31 mouse cellular contexts compared by ENCODE assay signal in genomic region chr5:10054621-10055364, GRCm38 (mm10).
DNase-seq lines count a peak whose midpoint lies in the region; ATAC-seq and TF ChIP-seq lines count a peak whose summit lies in the region.
"Had no signal": no experiment of that assay in that cellular context is flagged by ENCODE, and none has a peak within 500 bp of the region (broad histone marks: within the 10 kb centered on the region; RNA-seq: fewer than 3 reads in every experiment).

No protein-coding gene starts in this region.

- peak; percentile 46; the same call in 1 of the 2 replicates for ATAC-seq in kidney, embryonic 14.5 days (ENCODE audit: low FRiP score, low TSS enrichment)
- ATAC-seq: forebrain, postnatal 0 days; hindbrain, embryonic 16.5 days; intestine, embryonic 15.5 days had no signal

- H3K4me3 ChIP-seq in kidney, embryonic 14.5 days (ENCODE audit: low read length) = no peak overlapping the region
- H3K4me3 ChIP-seq in CH12.LX (replicated peaks in 1 of 3; ENCODE audit: low read depth in 2 of 3, low read length in 2 of 3, poor library complexity in 1 of 3) = no peak overlapping the region
- H3K4me3 ChIP-seq: embryonic facial prominence, embryonic 12.5 days; forebrain, embryonic 10.5 days; intestine, embryonic 15.5 days; midbrain, embryonic 12.5 days; myocyte; neural tube, embryonic 12.5 days had no signal

- H3K9me3 ChIP-seq in kidney, embryonic 14.5 days (ENCODE audit: control insufficient read depth, low read length) = no peaks in the 10 kb centered on the region
- peaks cover 5% of the 10 kb centered on the region for H3K9me3 ChIP-seq in CH12.LX (replicated peaks; ENCODE audit: low read length)
- H3K9me3 ChIP-seq: embryonic facial prominence, embryonic 12.5 days; forebrain, embryonic 10.5 days; G1E; intestine, embryonic 15.5 days; midbrain, embryonic 12.5 days; neural tube, embryonic 12.5 days had no signal

- no peaks in the 10 kb centered on the region for H3K27me3 ChIP-seq in kidney, embryonic 14.5 days (ENCODE audit: control insufficient read depth, insufficient read depth, low read length)
- no peaks in the 10 kb centered on the region for H3K27me3 ChIP-seq in CH12.LX (replicated peaks)
- H3K27me3 ChIP-seq: embryonic facial prominence, embryonic 12.5 days; intestine, embryonic 15.5 days; midbrain, embryonic 12.5 days; neural tube, embryonic 12.5 days had no signal

- no peaks in the 10 kb centered on the region for H3K4me1 ChIP-seq in kidney, embryonic 14.5 days (ENCODE audit: control insufficient read depth, insufficient read depth, low read length)
- peaks cover 0 to 2% of the 10 kb centered on the region in 2 experiments; a peak in 1 of 4 replicates for H3K4me1 ChIP-seq in CH12.LX (ENCODE audit: control insufficient read depth in 1 of 2, insufficient read depth in 2 of 2)
- H3K4me1 ChIP-seq: embryonic facial prominence, embryonic 12.5 days; forebrain, embryonic 10.5 days; intestine, embryonic 15.5 days; midbrain, embryonic 12.5 days; neural tube, embryonic 12.5 days had no signal

- TF ChIP-seq EP300 in CH12.LX (IDR thresholded peaks at IDR 0.05; ENCODE audit: low read length) = peak; percentile 99

- H3K79me2 ChIP-seq in CH12.LX (replicated peaks; ENCODE audit: control insufficient read depth, extremely low read depth, insufficient read depth, poor library complexity, severe bottlenecking) = no peaks in the 10 kb centered on the region

- H3K27ac ChIP-seq in kidney, embryonic 14.5 days (ENCODE audit: low read depth, low read length) = no peak overlapping the region
- no peak overlapping the region for H3K27ac ChIP-seq in CH12.LX (ENCODE audit: insufficient read depth, low read depth)
- H3K27ac ChIP-seq: embryonic facial prominence, embryonic 12.5 days; forebrain, embryonic 10.5 days; intestine, embryonic 15.5 days; liver, embryonic 14.5 days; macrophage; midbrain, embryonic 12.5 days; neural tube, embryonic 12.5 days; stomach, postnatal 0 days had no signal

- DNase-seq in kidney, postnatal 14 days = no peak
- DNase-seq in A20 (ENCODE audit: low read depth, low spot score) (peak; percentile 63), CH12.LX (ENCODE audit: extremely low read depth) (peak; percentile 53)
- peak; percentile 18 for DNase-seq in mesoderm, embryonic 11.5 days (ENCODE audit: low read depth, low spot score)
- no peak for DNase-seq in adrenal gland, postnatal 10 days
- DNase-seq: adrenal gland, postnatal 14 days; cerebellum, adult 11-12 months; cerebellum, adult 9-11 months; forebrain, postnatal 0 days; gastrocnemius, postnatal 10 days; heart, postnatal 14 days; kidney, adult 2 months; kidney, postnatal 10 days; liver; lung, adult 2 months; lung, postnatal 10 days; right cerebral cortex, postnatal 4 days; thymus, adult 2 months; thymus, postnatal 4 days had no signal

- no peak for TF ChIP-seq POLR2A in CH12.LX (IDR thresholded peaks at IDR 0.05; ENCODE audit: low read depth, low read length)

- no peaks in the 10 kb centered on the region for H3K36me3 ChIP-seq in kidney, embryonic 14.5 days (ENCODE audit: control insufficient read depth, insufficient read depth, low read length)
- no peaks in the 10 kb centered on the region for H3K36me3 ChIP-seq in CH12.LX (replicated peaks in 1 of 2; ENCODE audit: control insufficient read depth in 1 of 2, insufficient read depth in 1 of 2, low read length in 1 of 2)
- H3K36me3 ChIP-seq: embryonic facial prominence, embryonic 12.5 days; forebrain, embryonic 10.5 days; G1E; intestine, embryonic 15.5 days; midbrain, embryonic 12.5 days; neural tube, embryonic 12.5 days had no signal

- 49% methylated on average over 3 of the region's 3 CpGs for WGBS in kidney, embryonic 14.5 days

- no peak overlapping the region for H3K4me2 ChIP-seq in kidney, embryonic 14.5 days (replicated peaks; ENCODE audit: low read depth, low read length)
- H3K4me2 ChIP-seq in CH12.LX (ENCODE audit: insufficient read depth, low read depth, poor library complexity, severe bottlenecking) = peak overlapping the region; percentile 21; the same call in 1 of the 2 replicates
- H3K4me2 ChIP-seq: embryonic facial prominence, embryonic 12.5 days; intestine, embryonic 15.5 days; midbrain, embryonic 12.5 days; neural tube, embryonic 12.5 days had no signal

- in situ Hi-C loops in CH12.LX (cut with MboI; ENCODE audit: low pct_ligation_motif_present, low pct_unique_long_range_greater_than_20kb, low sequenced_read_pairs) = no loop called here

- no peak overlapping the region for H3K9ac ChIP-seq in kidney, embryonic 14.5 days (ENCODE audit: low read depth, low read length)
- no peak overlapping the region for H3K9ac ChIP-seq in CH12.LX (ENCODE audit: insufficient read depth, low read depth)
- H3K9ac ChIP-seq: embryonic facial prominence, embryonic 12.5 days; forebrain, postnatal 0 days; intestine, embryonic 15.5 days; liver, embryonic 14.5 days; midbrain, embryonic 12.5 days; neural tube, embryonic 12.5 days had no signal

- no peak; the same call in 1 of the 2 replicates for TF ChIP-seq RAD21 in CH12.LX (IDR thresholded peaks at IDR 0.05; ENCODE audit: low read depth, low read length)

- dilution Hi-C loops in CH12.LX (cut with MboI; ENCODE audit: extremely low pct_ligation_motif_present, extremely low pct_unique_long_range_greater_than_20kb, low sequenced_read_pairs) = no loop called here

- TF ChIP-seq CTCF in CH12.LX (conservative IDR thresholded peaks at IDR 0.05 in 1 of 2, IDR thresholded peaks at IDR 0.05 in 1 of 2; ENCODE audit: low read depth in 2 of 2, low read length in 2 of 2) = no peak

TF ChIP-seq in CH12.LX, 34 proteins besides CTCF, POLR2A, EP300 and RAD21:
- peak; percentile 89 for TF ChIP-seq JUND (conservative IDR thresholded peaks at IDR 0.05; ENCODE audit: low read depth, low read length)
- no peak for TF ChIP-seq MYC (IDR thresholded peaks at IDR 0.05; ENCODE audit: low read depth, low read length)
- peak; percentile 20; the same call in 1 of the 2 replicates for TF ChIP-seq MEF2A (IDR thresholded peaks at IDR 0.05; ENCODE audit: borderline replicate concordance, low read depth, low read length)
- TF ChIP-seq IRF4 (IDR thresholded peaks at IDR 0.05; ENCODE audit: low read depth, low read length) = peak; percentile 98
- peak; percentile 33; the same call in 1 of the 2 replicates for TF ChIP-seq BHLHE40 (IDR thresholded peaks at IDR 0.05; ENCODE audit: low read depth, low read length)
- no peak for TF ChIP-seq MXI1 (IDR thresholded peaks at IDR 0.05; ENCODE audit: low read depth, low read length)
- TF ChIP-seq TCF12 (IDR thresholded peaks at IDR 0.05; ENCODE audit: low read depth, low read length) = 0 out of 2 replicates have a peak, but pooled peaks have one; percentile 27
- no peak for TF ChIP-seq ZNF384 (IDR thresholded peaks at IDR 0.05; ENCODE audit: low read depth, low read length)
- peak; percentile 87 for TF ChIP-seq RCOR1 (conservative IDR thresholded peaks at IDR 0.05; ENCODE audit: low read depth, low read length)
- peak; percentile 83 for TF ChIP-seq JUN (IDR thresholded peaks at IDR 0.05; ENCODE audit: insufficient read depth, low read depth, low read length)
- peak; percentile 64 for TF ChIP-seq CHD2 (IDR thresholded peaks at IDR 0.05; ENCODE audit: low read length)

Comparison
In these comparisons a context has a peak if more than half of its experiments do, and no peak if none do; other contexts are left out.
1. DNase-seq: peak in A20 (single experiment), CH12.LX (single experiment) and mesoderm, embryonic 11.5 days (single experiment); none in kidney, postnatal 14 days (single experiment) and adrenal gland, postnatal 10 days (single experiment).